Mouse (Mus musculus) CD4-positive helper T cell, adult 2 months (primary cell): ENCODE measurements at regions not wholly inside any gene's neighbourhood (a gene's known extent, or its start where the extent isn't known, plus 50 kb on each side); places are given as distances from the start of the nearest gene placed in this dataset.
A peak's percentile ranks its signal among the peaks of the same experiment; 100 is the strongest.

Source experiments
- DNase-seq: peaks from one replicate; pipeline ENCODE4 v3.0.0-alpha.2; 2012; ENCODE audit warnings: low read depth, missing footprints, low spot score

GRCm38 (mm10) chr15:96773656-96774055, 74.1 kb upstream of the Slc38a2 start:
- DNase-seq: no peak

- no peak for DNase-seq
Measured at GRCm38 (mm10) chr15:96772701-96773100, 73.2 kb upstream of the Slc38a2 start.

GRCm38 (mm10) chr15:96770786-96771185, 71.3 kb upstream of the Slc38a2 start:
- DNase-seq: peak; percentile 73

GRCm38 (mm10) chr15:96770299-96770698, 70.8 kb upstream of the Slc38a2 start:
- DNase-seq: no peak

- DNase-seq: no peak
Measured at GRCm38 (mm10) chr15:96769751-96770150, 70.2 kb upstream of the Slc38a2 start.

- DNase-seq: no peak
Measured at GRCm38 (mm10) chr15:96768301-96768993, 68.9 kb upstream of the Slc38a2 start.

GRCm38 (mm10) chr15:96767188-96767587, 67.7 kb upstream of the Slc38a2 start:
- DNase-seq: no peak

GRCm38 (mm10) chr15:96766238-96766637, 66.7 kb upstream of the Slc38a2 start:
- no peak for DNase-seq

- no peak for DNase-seq
Measured at GRCm38 (mm10) chr15:96763611-96764010, 64.1 kb upstream of the Slc38a2 start.

GRCm38 (mm10) chr15:96759078-96759995, 59.8 kb upstream of the Slc38a2 start:
- no peak for DNase-seq

- DNase-seq: peak; percentile 23
Measured at GRCm38 (mm10) chr15:96757446-96758198, 58.1 kb upstream of the Slc38a2 start.

- no peak for DNase-seq
Measured at GRCm38 (mm10) chr15:96756456-96756855, 56.9 kb upstream of the Slc38a2 start.

- DNase-seq: no peak
Measured at GRCm38 (mm10) chr15:96755951-96756350, 56.4 kb upstream of the Slc38a2 start.

- DNase-seq: no peak
Measured at GRCm38 (mm10) chr15:96755322-96755942, 55.9 kb upstream of the Slc38a2 start.

- DNase-seq: no peak
Measured at GRCm38 (mm10) chr15:96754079-96754478, 54.5 kb upstream of the Slc38a2 start.

GRCm38 (mm10) chr15:96752719-96753118, 53.2 kb upstream of the Slc38a2 start:
- DNase-seq: no peak

GRCm38 (mm10) chr15:96752062-96752358, 52.5 kb upstream of the Slc38a2 start:
- no peak for DNase-seq

- no peak for DNase-seq
Measured at GRCm38 (mm10) chr15:96751243-96752061, 51.9 kb upstream of the Slc38a2 start.

GRCm38 (mm10) chr15:96749534-96750256, 50.2 kb upstream of the Slc38a2 start:
- no peak for DNase-seq
